Mouse (Mus musculus) stomach, embryonic 14.5 days (tissue): ENCODE data around the gene Rasgef1b. TPM values are rescaled to one million over a fixed set of nuclear protein-coding genes. Genes with fewer than 3 reads are reported as not detected.

Source experiments
- ATAC-seq: fragments of 200-750 bp; cut with Nextera tagmentation; 2 replicates; pipeline ENCODE4 v1.8.0; 2017; ENCODE audit warnings: low read depth, moderate TSS enrichment; ENCODE audit not compliant: insufficient number of reproducible peaks, insufficient read depth, low FRiP score
- H3K27ac ChIP-seq: fragments of 300-500 bp; sonication (generic); 2 replicates; pipeline ENCODE4 v1.5.1; 2014; ENCODE audit warnings: mild to moderate bottlenecking, low read length, moderate library complexity, mixed read lengths
- H3K27me3 ChIP-seq: fragments of 300-500 bp; sonication (generic); 2 replicates; pipeline ENCODE4 v1.6.1; 2014; ENCODE audit warnings: low read length, control low read depth, mixed read lengths; ENCODE audit not compliant: control insufficient read depth, insufficient read depth
- H3K36me3 ChIP-seq: fragments of 300-500 bp; sonication (generic); 2 replicates; pipeline ENCODE4 v1.6.1; 2014; ENCODE audit warnings: mild to moderate bottlenecking, control low read depth, low read length, moderate library complexity, mixed read lengths; ENCODE audit not compliant: control insufficient read depth, insufficient read depth
- H3K4me1 ChIP-seq: fragments of 300-500 bp; sonication (generic); 2 replicates; pipeline ENCODE4 v1.6.1; 2014; ENCODE audit warnings: low read length, control low read depth, mixed read lengths; ENCODE audit not compliant: control insufficient read depth, insufficient read depth
- H3K4me2 ChIP-seq: fragments of 300-500 bp; sonication (generic); replicated peaks from 2 replicates; pipeline ENCODE4 v1.6.1; 2014; ENCODE audit warnings: low read depth, low read length, control low read depth
- H3K4me3 ChIP-seq: fragments of 300-500 bp; sonication (generic); 2 replicates; pipeline ENCODE4 v1.5.1; 2014; ENCODE audit warnings: low read depth, low read length, control low read depth
- H3K9ac ChIP-seq: fragments of 300-500 bp; sonication (generic); replicated peaks from 2 replicates; pipeline ENCODE4 v1.6.1; 2014; ENCODE audit warnings: low read depth, mild to moderate bottlenecking, control low read depth, low read length, moderate library complexity, mixed read lengths
- H3K9me3 ChIP-seq: fragments of 300-500 bp; sonication (generic); 2 replicates; pipeline ENCODE4 v1.6.1; 2016; ENCODE audit warnings: low read depth, low read length, control low read depth; ENCODE audit not compliant: control insufficient read depth
- WGBS: fragments of 180-500 bp; shearing (Covaris S2); extraction: QIAGEN DNeasy Blood & Tissue Kit; methylation state at CpG from one replicate; pipeline ENCODE4 v1.1.7; 2014; 5-methylcytosine and 5-hydroxymethylcytosine counted together
- polyA plus RNA-seq: library from polyadenylated mRNA; unstranded; fragments of >200 nt; fragmentation: Nextera tagmentation; extraction: Ambion mirVana; gene quantifications from 2 replicates; pipeline ENCODE4 v1.2.1, GENCODE M21; 2014

Gene Rasgef1b
- polyA plus RNA-seq, 1 experiment from 2014 or later, result 13.9 TPM

DNA sequence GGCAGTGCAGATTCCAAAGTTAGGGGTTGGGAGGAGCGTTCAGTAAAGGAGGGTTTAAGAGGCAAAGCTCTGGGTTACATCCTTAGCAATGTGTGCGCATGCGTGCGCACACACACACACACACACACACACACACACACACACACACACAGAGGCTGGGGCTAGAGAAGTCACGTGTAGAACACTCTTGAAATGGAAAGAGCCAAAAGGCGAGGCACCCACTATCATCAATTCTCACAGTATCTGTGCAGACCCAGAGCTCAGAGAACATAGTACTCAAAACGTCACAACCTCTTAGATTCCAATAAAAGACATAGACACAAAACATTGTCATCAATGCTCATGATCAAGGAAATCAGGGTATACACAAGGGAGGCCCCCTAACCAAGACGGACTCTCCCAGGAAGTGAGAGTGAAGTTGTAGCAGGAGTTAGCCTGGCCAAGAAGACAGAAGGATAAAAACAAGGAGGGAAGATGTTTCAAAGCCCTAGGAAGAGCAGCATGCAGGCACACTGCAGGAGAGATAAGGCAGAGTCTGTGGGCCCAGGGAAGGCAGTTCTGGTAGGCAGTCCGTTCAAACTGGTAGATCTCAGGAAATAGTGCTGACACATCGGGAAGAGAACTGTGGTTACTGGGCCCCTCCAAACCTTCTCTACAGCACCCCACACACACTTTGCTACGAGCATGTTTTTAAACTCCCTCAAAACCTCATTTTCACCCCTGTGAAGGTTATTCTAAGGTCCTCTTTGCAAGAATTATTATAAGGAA is 324.3 kb downstream of the Rasgef1b start:
- Histone ChIP-seq H3K4me1 (peaks cover 2% of the 10 kb centered on the region; the same call in 1 of the 2 replicates), H3K4me3 (no peak overlapping the region), H3K27me3 (no peaks in the 10 kb centered on the region), H3K4me2 (no peak overlapping the region), H3K9ac (no peak overlapping the region), H3K27ac (no peak overlapping the region), H3K9me3 (no peaks in the 10 kb centered on the region), H3K36me3 (no peaks in the 10 kb centered on the region)
- 87% methylated on average over 11 of the region's 11 CpGs for WGBS
- ATAC-seq, result no peak

DNA sequence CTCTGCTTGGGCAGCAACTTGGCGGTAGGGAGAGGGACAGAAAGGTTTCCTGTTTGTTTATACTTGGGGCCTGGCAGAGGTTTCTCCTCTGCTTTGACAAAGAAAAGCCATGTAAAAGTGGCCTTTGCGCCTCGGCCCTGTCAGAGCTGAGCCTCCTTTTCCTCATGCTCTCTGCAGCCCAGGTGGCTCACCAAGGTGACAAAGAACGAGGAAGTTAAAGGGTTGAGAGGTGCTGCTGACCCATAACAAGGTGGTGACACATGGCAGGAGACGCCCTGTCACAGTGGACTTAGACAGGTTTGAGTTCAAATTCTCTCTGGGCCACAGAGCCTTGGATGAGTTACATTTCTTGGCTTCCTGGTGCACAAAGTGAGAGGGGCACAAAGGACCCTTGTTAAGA is 325.5 kb downstream of the Rasgef1b start:
- H3K27me3 ChIP-seq, result no peaks in the 10 kb centered on the region
- no peak overlapping the region for H3K9ac ChIP-seq
- no peak overlapping the region for H3K4me2 ChIP-seq
- 41% methylated on average over 5 of the region's 5 CpGs for WGBS
- H3K27ac ChIP-seq, result no peak overlapping the region
- ATAC-seq, result no peak
- H3K4me3 ChIP-seq, result no peak overlapping the region
- H3K36me3 ChIP-seq, result no peaks in the 10 kb centered on the region
- H3K9me3 ChIP-seq, result no peaks in the 10 kb centered on the region
- peaks cover 2% of the 10 kb centered on the region; the same call in 1 of the 2 replicates for H3K4me1 ChIP-seq

- H3K9ac ChIP-seq, result no peak overlapping the region
- no peak overlapping the region for H3K4me2 ChIP-seq
- H3K4me1 ChIP-seq, result peaks cover 2% of the 10 kb centered on the region; the same call in 1 of the 2 replicates
- no peak for ATAC-seq
- no peak overlapping the region for H3K4me3 ChIP-seq
- H3K9me3 ChIP-seq, result no peaks in the 10 kb centered on the region
- H3K27me3 ChIP-seq, result no peaks in the 10 kb centered on the region
- no peaks in the 10 kb centered on the region for H3K36me3 ChIP-seq
- H3K27ac ChIP-seq, result no peak overlapping the region
- WGBS, result 43% methylated on average over 2 of the region's 2 CpGs
Observed at GRCm38 (mm10) chr5:99402784-99403183, 326.1 kb downstream of the Rasgef1b start.

GRCm38 (mm10) chr5:99402297-99402696 is 326.6 kb downstream of the Rasgef1b start:
- no peak for ATAC-seq
- Histone ChIP-seq H3K9me3 (no peaks in the 10 kb centered on the region), H3K4me3 (no peak overlapping the region), H3K27me3 (no peaks in the 10 kb centered on the region), H3K4me1 (peaks cover 2% of the 10 kb centered on the region; the same call in 1 of the 2 replicates), H3K4me2 (no peak overlapping the region), H3K9ac (no peak overlapping the region), H3K36me3 (no peaks in the 10 kb centered on the region), H3K27ac (no peak overlapping the region)
- 50% methylated on average over 7 of the region's 7 CpGs for WGBS

- H3K27ac ChIP-seq, result no peak overlapping the region
- WGBS, result 38% methylated on average over 7 of the region's 7 CpGs
- ATAC-seq, result peak; percentile 61; the same call in 1 of the 2 replicates
Observed at GRCm38 (mm10) chr5:99399855-99400626, 328.8 kb downstream of the Rasgef1b start.

GRCm38 (mm10) chr5:99398472-99399070 is 330.3 kb downstream of the Rasgef1b start:
- Histone ChIP-seq H3K4me1 (peaks cover 2% of the 10 kb centered on the region; the same call in 1 of the 2 replicates), H3K9me3 (no peaks in the 10 kb centered on the region), H3K27me3 (no peaks in the 10 kb centered on the region), H3K36me3 (no peaks in the 10 kb centered on the region), H3K9ac (no peak overlapping the region), H3K27ac (no peak overlapping the region), H3K4me2 (no peak overlapping the region), H3K4me3 (no peak overlapping the region)
- 80% methylated on average over 5 of the region's 5 CpGs for WGBS
- ATAC-seq, result no peak

More at GRCm38 (mm10) chr5:99399855-99400626, 328.8 kb downstream of the Rasgef1b start:
- Histone ChIP-seq H3K4me1 (peaks cover 2% of the 10 kb centered on the region; the same call in 1 of the 2 replicates), H3K27me3 (no peaks in the 10 kb centered on the region), H3K9me3 (no peaks in the 10 kb centered on the region), H3K4me2 (no peak overlapping the region), H3K9ac (no peak overlapping the region), H3K36me3 (no peaks in the 10 kb centered on the region), H3K4me3 (no peak overlapping the region)

GRCm38 (mm10) chr5:99394578-99394977 is 334.3 kb downstream of the Rasgef1b start:
- no peak overlapping the region for H3K27ac ChIP-seq
- no peaks in the 10 kb centered on the region for H3K4me1 ChIP-seq
- H3K27me3 ChIP-seq, result no peaks in the 10 kb centered on the region
- H3K9ac ChIP-seq, result no peak overlapping the region
- H3K4me2 ChIP-seq, result no peak overlapping the region
- no peak for ATAC-seq
- no peak overlapping the region for H3K4me3 ChIP-seq
- 92% methylated on average over 5 of the region's 5 CpGs for WGBS
- H3K36me3 ChIP-seq, result no peaks in the 10 kb centered on the region
- H3K9me3 ChIP-seq, result no peaks in the 10 kb centered on the region

- Histone ChIP-seq H3K9me3 (no peaks in the 10 kb centered on the region), H3K4me2 (no peak overlapping the region), H3K4me3 (no peak overlapping the region), H3K4me1 (no peaks in the 10 kb centered on the region), H3K27ac (no peak overlapping the region), H3K9ac (no peak overlapping the region), H3K36me3 (no peaks in the 10 kb centered on the region), H3K27me3 (no peaks in the 10 kb centered on the region)
- 47% methylated on average over 3 of the region's 3 CpGs for WGBS
- no peak for ATAC-seq
Observed at GRCm38 (mm10) chr5:99391525-99391924, 337.3 kb downstream of the Rasgef1b start.
